Mouse (Mus musculus): ENCODE data around the gene Ppp6r3.

Gene Ppp6r3

DNA sequence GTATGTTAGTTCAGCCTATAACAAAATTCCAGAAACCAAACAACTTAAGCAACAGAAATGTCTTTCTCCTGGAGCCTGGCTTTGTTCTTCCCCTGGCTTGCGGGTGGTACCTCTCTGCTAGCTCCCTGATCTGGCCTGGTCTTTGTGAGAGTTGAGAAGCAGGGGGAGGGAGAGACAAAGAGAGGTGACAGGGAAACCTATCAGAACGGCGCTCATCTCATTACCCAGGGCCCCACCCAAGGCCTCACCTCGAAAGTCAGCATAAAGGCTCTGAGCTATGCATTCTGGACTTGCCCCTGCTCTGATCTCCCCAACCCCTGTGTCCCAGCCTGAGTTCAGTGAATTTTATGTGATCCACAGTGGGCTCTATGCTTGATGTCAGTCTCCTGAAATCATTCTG, 140.9 kb downstream of the Ppp6r3 start:
- no peak for DNase-seq (ENCODE audit: low spot score in 2 of 2)

DNA sequence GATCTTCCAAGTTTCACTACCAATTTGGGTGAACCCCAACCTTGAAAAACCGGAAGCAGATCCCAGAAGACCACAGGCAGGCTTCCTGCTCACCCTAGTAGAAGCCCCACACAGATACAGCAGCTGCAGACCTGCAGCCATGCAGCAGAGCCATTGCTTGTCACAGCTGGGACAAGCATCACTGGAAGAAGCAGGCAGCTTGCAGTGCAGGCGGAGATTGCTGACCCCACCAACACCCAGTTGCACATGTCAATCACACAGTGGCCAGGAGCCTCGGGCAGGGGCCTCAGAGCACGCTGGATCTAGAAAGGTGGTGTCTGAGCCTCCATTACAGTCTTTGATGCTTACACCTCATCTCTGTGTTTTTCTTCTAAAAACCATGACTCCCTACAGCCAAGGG, 141.4 kb downstream of the Ppp6r3 start:
- no peak for DNase-seq (ENCODE audit: low spot score in 2 of 2)

DNA sequence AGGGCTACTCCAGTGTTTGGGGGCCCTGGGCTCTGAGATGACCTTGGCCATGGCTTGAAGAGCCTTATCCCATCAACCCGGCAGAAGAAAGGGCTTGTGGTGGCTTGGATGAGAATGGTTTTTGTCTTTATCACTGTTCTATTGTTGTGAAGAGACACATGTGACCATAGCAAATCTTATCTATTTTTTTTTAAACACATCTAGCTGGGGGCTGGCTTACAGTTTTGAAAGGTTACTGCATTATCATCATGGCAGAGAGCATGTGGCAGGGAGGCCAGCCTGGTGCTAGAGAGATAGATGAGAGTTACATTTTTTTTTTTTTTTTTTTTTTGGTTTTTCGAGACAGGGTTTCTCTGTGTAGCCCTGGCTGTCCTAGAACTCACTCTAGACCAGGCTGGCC, 143.6 kb downstream of the Ppp6r3 start:
- DNase-seq (ENCODE audit: low spot score in 2 of 2) = no peak

DNA sequence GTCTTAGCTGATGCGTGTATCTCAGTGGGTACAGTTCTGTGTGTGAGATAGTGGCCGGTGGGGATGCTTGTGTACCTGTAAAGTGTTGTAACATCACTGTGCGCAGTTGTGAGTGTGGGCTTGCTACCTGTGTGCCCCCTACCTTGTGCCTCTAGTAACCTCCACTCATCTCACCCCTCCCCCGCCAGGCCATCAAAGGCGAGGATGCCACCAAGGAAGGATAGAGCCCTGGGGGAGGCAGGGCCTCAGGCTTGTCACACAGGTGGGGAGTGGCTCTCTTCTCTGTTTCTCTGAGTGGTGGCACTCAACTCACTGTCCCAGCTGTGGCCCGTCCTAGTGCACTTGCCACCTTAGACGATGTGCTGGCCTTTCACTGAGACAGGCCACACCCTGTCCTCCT, 144.5 kb downstream of the Ppp6r3 start:
- no peak for DNase-seq (ENCODE audit: low spot score in 2 of 2)

DNA sequence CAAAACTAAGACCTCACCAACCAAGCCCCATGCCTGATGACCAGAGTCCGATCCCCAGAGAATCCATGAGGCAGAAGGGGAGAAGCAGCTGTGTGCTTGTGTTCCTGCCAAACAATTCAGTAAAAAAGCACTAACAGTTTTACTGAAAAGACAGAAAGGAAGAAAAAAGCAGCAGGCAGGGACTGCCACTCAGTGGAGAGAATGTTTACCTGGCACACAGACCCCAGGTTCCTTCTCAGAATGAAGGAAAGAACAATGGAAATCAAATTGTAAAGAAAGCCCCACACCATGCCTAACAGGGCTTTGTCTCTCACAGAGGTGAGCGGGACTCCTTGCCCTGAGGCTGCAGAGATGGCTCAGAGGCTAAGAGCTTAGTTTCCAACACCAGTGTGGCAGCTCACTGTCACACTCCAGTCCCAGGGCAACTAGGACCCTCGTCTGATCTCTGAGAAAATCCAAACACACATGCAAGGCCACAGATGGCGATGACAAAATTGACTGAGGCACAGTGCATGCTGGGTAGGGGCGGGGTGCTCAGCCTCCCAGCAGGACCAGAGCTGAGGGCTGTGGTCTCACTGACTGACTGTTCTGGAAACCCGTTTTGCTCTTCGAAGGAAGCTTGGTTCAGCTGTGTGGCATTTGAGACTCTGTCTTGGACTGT, 146.3 kb downstream of the Ppp6r3 start:
- no peak for DNase-seq (ENCODE audit: low spot score in 2 of 2)

DNA sequence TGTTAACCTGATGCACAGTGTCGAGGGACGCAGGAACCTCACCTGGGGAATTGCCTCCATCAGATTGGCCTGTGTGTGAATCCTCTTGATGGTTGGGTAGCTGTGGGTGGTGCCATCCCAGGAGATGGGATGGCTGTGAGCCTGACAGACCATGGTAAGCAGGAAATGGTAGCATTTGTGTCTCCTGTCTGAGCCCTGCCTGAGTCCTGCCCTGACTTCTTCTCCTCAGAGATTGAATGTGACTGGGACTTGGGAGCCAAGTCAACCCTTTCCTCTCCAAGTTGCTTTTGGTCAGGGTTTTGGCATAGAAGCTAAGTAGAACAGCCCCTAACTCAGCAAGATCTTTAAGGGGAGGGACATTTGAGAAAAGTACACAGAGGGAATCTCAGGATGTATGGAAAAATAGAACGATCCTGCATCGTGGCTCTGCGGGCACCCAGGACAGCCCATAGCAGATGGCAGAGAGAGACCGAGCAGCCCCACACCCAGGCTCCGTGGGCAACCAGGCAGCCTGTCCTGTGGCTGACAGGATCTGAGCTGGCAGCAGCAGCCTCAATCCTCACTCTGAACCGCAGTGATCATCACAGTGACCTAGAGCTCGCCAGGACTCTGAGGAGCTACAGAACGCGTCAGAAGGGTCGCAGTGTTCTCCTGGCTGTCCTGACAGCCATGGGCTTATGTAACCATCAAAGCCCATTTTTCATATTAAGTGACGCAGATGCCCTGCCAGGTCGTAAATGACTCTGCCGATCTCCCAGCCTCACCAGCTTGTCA, 147.3 kb downstream of the Ppp6r3 start:
- DNase-seq (ENCODE audit: low spot score in 2 of 2) = no peak

DNA sequence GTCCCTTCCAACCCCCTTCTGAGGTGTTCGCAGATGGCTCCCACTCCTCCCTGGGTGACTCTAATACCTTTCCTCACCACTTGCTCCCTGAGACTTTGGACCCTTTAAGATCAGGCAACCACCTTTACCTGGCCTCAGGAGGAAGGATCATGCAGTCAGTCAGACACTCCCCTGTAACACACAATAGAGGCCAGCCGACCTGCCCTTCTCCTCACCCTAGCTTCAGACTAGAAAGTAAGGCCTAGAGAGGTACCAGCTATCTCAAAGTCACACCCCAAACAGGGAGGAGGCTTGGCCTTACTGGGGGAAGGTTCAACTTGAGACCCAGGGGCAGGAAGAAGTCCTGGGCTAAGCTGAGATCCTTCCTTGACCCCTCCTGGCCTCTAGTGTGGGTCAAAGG, 151.3 kb downstream of the Ppp6r3 start:
- no peak for DNase-seq (ENCODE audit: low spot score in 2 of 2)

DNA sequence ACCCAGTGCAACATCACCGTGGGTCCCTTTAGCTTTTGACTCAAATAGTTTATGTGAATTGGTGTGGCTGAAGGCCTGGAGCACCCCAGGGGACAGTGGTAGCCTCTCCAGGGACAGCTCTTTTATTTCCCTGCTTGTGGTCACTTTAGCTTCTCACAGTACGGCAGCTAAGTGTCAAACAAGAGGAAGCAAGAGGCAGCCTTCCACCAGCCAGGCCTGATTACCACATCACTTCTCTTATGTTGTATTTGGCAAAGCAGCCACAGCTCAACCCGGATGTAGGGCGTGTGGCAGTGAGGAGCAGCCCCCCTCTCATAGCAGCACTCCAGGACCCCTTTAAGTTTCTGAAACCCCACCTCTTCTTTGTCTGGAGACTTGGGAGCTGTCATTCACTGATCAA, 152.6 kb downstream of the Ppp6r3 start:
- DNase-seq (ENCODE audit: low spot score in 2 of 2) = no peak

DNA sequence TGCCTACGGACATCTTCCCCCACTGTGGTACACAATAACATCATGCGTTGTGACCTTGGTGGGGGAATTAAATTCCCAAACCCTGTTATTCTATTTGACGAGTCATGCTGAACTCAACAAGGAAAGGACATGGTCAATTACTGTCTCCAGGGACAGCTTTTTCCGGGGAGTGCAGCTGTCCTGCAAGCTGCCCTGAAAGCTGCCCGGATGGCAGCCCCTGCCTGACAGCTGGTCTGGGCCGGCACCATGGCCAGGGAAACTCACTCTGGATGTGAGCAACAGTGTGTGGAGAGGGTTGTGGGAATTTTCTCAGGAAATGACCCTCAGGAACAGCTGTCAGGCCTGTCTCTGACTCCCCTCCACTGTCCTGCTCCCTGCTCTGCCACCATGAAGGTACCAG, 153.1 kb downstream of the Ppp6r3 start:
- DNase-seq (ENCODE audit: low spot score in 2 of 2) = no peak

DNA sequence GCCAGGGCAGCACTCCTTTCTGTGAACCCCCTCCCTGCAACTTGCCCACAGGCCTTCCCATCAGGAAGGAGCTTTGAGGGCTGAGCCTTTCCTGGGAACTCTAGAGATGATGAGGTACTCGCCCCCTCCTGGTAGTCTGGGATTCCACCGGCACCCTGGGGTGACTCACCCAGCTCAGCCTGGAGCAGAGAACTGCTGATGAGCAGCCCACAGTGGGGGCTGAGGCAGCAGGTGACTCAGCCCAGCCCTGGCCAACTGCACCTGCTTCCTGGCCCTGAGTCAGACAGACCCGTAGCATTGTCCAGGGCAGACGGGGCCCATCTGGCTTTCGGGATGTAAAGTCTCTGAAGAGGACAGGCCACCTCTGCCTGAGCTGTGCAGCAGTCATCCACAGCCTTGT, 156.3 kb downstream of the Ppp6r3 start:
- no peak for DNase-seq (ENCODE audit: low spot score in 2 of 2)

DNA sequence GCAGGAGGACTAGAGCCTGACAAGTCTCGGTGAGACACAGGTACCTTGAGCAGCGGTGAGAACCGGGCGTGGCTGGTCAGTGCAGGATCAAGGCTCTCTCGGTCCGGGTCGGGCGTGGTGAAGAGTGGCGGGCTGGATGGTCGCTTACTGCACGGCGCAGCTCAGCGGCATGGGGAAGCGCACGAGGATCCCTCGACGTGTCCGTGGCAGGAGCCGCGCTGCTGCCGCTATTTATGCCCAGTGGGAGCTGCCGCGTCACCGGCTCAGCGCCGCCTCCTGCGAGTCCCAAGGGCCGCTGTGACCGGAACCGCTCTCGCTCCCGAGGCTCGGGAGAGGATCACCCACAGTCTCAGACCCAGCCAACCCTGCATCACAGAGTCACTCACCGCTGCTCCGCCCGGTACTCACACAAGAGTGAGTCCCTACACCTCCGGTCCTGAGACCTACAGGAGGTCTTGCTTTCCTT, 161.2 kb downstream of the Ppp6r3 start, which contains the start of gene Gal:
Gene Gal (minus strand): TSS at position 277 of the 466 bp plus-strand sequence.
- DNase-seq (ENCODE audit: low spot score in 2 of 2) = peak in 1 of 2 experiments; percentile 23

DNA sequence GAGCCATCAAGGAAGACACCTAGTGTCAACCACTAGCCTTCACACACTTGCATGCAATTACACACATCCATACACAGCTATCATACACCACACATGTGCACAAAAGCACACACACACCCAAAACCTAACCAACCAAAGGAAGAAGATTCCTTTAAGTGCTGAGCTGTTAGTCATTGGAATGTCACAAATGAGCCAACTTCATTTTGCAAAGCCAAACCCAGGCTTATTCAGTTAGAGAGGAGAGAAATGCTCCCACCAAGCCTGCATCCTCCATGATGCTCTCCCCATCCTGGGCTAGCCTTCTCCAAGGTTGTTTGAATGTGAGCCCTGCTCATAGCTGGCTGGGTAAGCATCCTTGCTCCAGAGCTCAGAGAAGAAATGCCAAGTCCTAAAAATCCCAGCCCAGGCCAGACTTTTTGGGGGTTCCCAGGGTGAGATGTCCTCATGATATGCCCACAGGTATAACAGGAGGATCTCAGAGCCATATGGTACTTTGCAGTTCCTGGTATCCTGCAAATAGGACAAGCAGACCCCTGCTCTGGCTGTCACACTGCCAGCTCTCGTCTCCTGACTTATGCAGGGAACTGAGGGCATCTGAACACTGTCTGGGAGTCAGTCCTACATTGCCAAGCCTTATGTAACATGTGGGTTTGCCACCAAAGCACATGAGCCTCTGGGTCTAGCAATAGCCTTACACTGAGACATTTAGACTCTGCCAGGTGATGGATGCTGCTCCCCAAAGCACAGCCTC, 169.8 kb downstream of the Ppp6r3 start:
- no peak for DNase-seq (ENCODE audit: low spot score in 2 of 2)

Measured in spleen, postnatal 10 days (tissue).